In genomic region chr2:157474269-157474729, GRCm38 (mm10) we compare ENCODE assay signal across 10 mouse cellular contexts. TPM values are rescaled to one million over a fixed set of nuclear protein-coding genes. Genes with fewer than 3 reads are reported as not detected.
DNase-seq lines count a peak whose midpoint lies in the region; ATAC-seq and TF ChIP-seq lines count a peak whose summit lies in the region.
"Had no signal": no experiment of that assay in that cellular context is flagged by ENCODE, and none has a peak within 500 bp of the region (broad histone marks: within the 10 kb centered on the region; RNA-seq: fewer than 3 reads in every experiment).

No protein-coding gene starts in this region.

- intact Hi-C loops in gastrocnemius, adult 2 months (cut with DNase I), result no loop called here

- H3K4me1 ChIP-seq in kidney, embryonic 14.5 days (ENCODE audit: control insufficient read depth, insufficient read depth, low read length), result peaks cover 27% of the 10 kb centered on the region
- peaks cover 99% of the 10 kb centered on the region for H3K4me1 ChIP-seq in forebrain, embryonic 10.5 days
- peaks cover 28% of the 10 kb centered on the region for H3K4me1 ChIP-seq in intestine, embryonic 15.5 days (replicated peaks)

- DNase-seq in kidney, adult 9 months, result no peak
- no peak for DNase-seq in forebrain, embryonic 10.5 days (ENCODE audit: extremely low spot score, low spot score)
- DNase-seq in neural tube, embryonic 10.5 days (ENCODE audit: extremely low spot score, low spot score), result peak; percentile 56
- DNase-seq in cerebellum, postnatal 36 days, result no peak
- DNase-seq in cerebellum, adult 18-20 months, result no peak
- no peak for DNase-seq in gastrocnemius, adult 2 months
- DNase-seq: layer of hippocampus, postnatal 36 days had no signal

- H3K9ac ChIP-seq in kidney, embryonic 14.5 days (ENCODE audit: low read depth, low read length), result 0 out of 2 replicates have a peak overlapping the region, but pooled peaks have one; percentile 23
- no peak overlapping the region for H3K9ac ChIP-seq in intestine, embryonic 15.5 days

- no peaks in the 10 kb centered on the region for H3K27me3 ChIP-seq in kidney, embryonic 14.5 days (ENCODE audit: control insufficient read depth, insufficient read depth, low read length)
- H3K27me3 ChIP-seq in forebrain, embryonic 10.5 days (ENCODE audit: poor library complexity, severe bottlenecking), result peaks cover 13% of the 10 kb centered on the region; the same call in 1 of the 2 replicates
- no peaks in the 10 kb centered on the region for H3K27me3 ChIP-seq in intestine, embryonic 15.5 days (replicated peaks)

- 14% methylated on average over 6 of the region's 6 CpGs for WGBS in kidney, embryonic 14.5 days
- 38% methylated on average over 6 of the region's 6 CpGs for WGBS in forebrain, embryonic 10.5 days
- 41% methylated on average over 5 of the region's 6 CpGs for WGBS in intestine, embryonic 15.5 days

- ATAC-seq in kidney, embryonic 14.5 days (ENCODE audit: low FRiP score, low TSS enrichment), result 0 out of 2 replicates have a peak, but pooled peaks have one; percentile 22
- no peak for ATAC-seq in intestine, embryonic 15.5 days

- no peaks in the 10 kb centered on the region for H3K9me3 ChIP-seq in kidney, embryonic 14.5 days (ENCODE audit: control insufficient read depth, low read length)
- H3K9me3 ChIP-seq in forebrain, embryonic 10.5 days, result no peaks in the 10 kb centered on the region
- H3K9me3 ChIP-seq in intestine, embryonic 15.5 days, result no peaks in the 10 kb centered on the region

- no peak overlapping the region for H3K4me3 ChIP-seq in kidney, embryonic 14.5 days (ENCODE audit: low read length)
- 0 out of 2 replicates have a peak overlapping the region, but pooled peaks have one; percentile 7 for H3K4me3 ChIP-seq in forebrain, embryonic 10.5 days
- no peak overlapping the region for H3K4me3 ChIP-seq in intestine, embryonic 15.5 days (replicated peaks)
- no peak overlapping the region for H3K4me3 ChIP-seq in gastrocnemius, adult 2 months

- TF ChIP-seq CTCF in gastrocnemius, adult 2 months (IDR thresholded peaks at IDR 0.05), result no peak

- H3K36me3 ChIP-seq in kidney, embryonic 14.5 days (ENCODE audit: control insufficient read depth, insufficient read depth, low read length), result peaks cover 15% of the 10 kb centered on the region
- H3K36me3 ChIP-seq in forebrain, embryonic 10.5 days (replicated peaks), result peaks cover 31% of the 10 kb centered on the region
- H3K36me3 ChIP-seq in intestine, embryonic 15.5 days, result peaks cover 10% of the 10 kb centered on the region; the same call in 1 of the 2 replicates

- H3K27ac ChIP-seq in kidney, embryonic 14.5 days (ENCODE audit: low read depth, low read length), result peak overlapping the region; percentile 55; the same call in 1 of the 2 replicates
- H3K27ac ChIP-seq in forebrain, embryonic 10.5 days, result peak overlapping the region; percentile 92
- peak overlapping the region; percentile 11; the same call in 1 of the 2 replicates for H3K27ac ChIP-seq in intestine, embryonic 15.5 days
- H3K27ac ChIP-seq in gastrocnemius, adult 2 months, result no peak overlapping the region
- H3K27ac ChIP-seq: macrophage had no signal

- H3K4me2 ChIP-seq in kidney, embryonic 14.5 days (replicated peaks; ENCODE audit: low read depth, low read length), result no peak overlapping the region
- no peak overlapping the region for H3K4me2 ChIP-seq in intestine, embryonic 15.5 days (replicated peaks)

RNA-seq across cellular contexts. Expression of gene Src, which starts 56.1 kb away (rescaled TPM):
- 13.5 and 17.5 TPM in 2 replicates for polyA plus RNA-seq in kidney, embryonic 14.5 days (2014; fragmentation: Nextera tagmentation; extraction: Ambion mirVana)
- polyA plus RNA-seq in forebrain, embryonic 10.5 days (2016; fragmentation: Nextera tagmentation; extraction: Ambion mirVana), result 19.2 and 19.6 TPM in 2 replicates
- 18.1 and 19.4 TPM in 2 replicates for polyA plus RNA-seq in intestine, embryonic 15.5 days (2015; fragmentation: Nextera tagmentation; extraction: Ambion mirVana)
- 1 to 10 TPM; 2.2 to 2.8 TPM for total RNA-seq in gastrocnemius, adult 2 months (2021)
